Mouse (Mus musculus): ENCODE data around the gene Fus. TPM values are rescaled to one million over a fixed set of nuclear protein-coding genes. Genes with fewer than 3 reads are reported as not detected.

Fus gene
- total RNA-seq, 1 experiment from 2014 or later = 275 TPM

Other genes with a start within 250 kb of the Fus start
- gene Ctf2, start 235.3 kb upstream of the Fus start, total RNA-seq (2021) = not detected in 2 replicates
- gene Fbxl19, start 222.9 kb upstream of the Fus start, total RNA-seq (2021) = 12.8 and 14.5 TPM in 2 replicates
- gene Orai3, start 197.6 kb upstream of the Fus start, total RNA-seq (2021) = 28.1 and 28.3 TPM in 2 replicates
- gene Setd1a, start 190.8 kb upstream of the Fus start, total RNA-seq (2021) = 37.7 and 46.2 TPM in 2 replicates
- 0.38 and 0.44 TPM in 2 replicates for gene Gm49388, start 181.8 kb upstream of the Fus start, total RNA-seq (2021)
- gene Hsd3b7, start 166.9 kb upstream of the Fus start, total RNA-seq (2021) = 38.0 and 69.3 TPM in 2 replicates
- gene Stx4a, start 143.2 kb upstream of the Fus start, total RNA-seq (2021) = 84.5 and 85.0 TPM in 2 replicates
- gene Stx1b, start 142.9 kb upstream of the Fus start, total RNA-seq (2021) = 7.8 and 9.9 TPM in 2 replicates
- 32.1 and 36.7 TPM in 2 replicates for gene Zfp646, start 91.2 kb upstream of the Fus start, total RNA-seq (2021)
- 8.3 and 12.0 TPM in 2 replicates for gene Zfp668, start 90.6 kb upstream of the Fus start, total RNA-seq (2021)
- 0.70 and 0.94 TPM in 2 replicates for gene Prss53, start 76.5 kb upstream of the Fus start, total RNA-seq (2021)
- gene Gm21974, start 72.0 kb upstream of the Fus start, total RNA-seq (2021) = not detected in 2 replicates
- 60.7 and 92.8 TPM in 2 replicates for gene Vkorc1, start 71.8 kb upstream of the Fus start, total RNA-seq (2021)
- gene Bckdk, start 63.4 kb upstream of the Fus start, total RNA-seq (2021) = 130 and 135 TPM in 2 replicates
- gene Kat8, start 54.9 kb upstream of the Fus start, total RNA-seq (2021) = 24.0 and 25.5 TPM in 2 replicates
- 0.22 and 0.30 TPM in 2 replicates for gene Prss8, start 37.4 kb upstream of the Fus start, total RNA-seq (2021)
- gene Prss36, start 20.7 kb upstream of the Fus start, total RNA-seq (2021) = 12.5 and 13.1 TPM in 2 replicates
- 3.4 and 10.1 TPM in 2 replicates for gene Pycard, start 26.4 kb downstream of the Fus start, total RNA-seq (2021)
- not detected in 2 replicates for gene Trim72, start 36.5 kb downstream of the Fus start, total RNA-seq (2021)
- gene Itgam, start 95.2 kb downstream of the Fus start, total RNA-seq (2021) = 4.2 and 6.4 TPM in 2 replicates
- not detected in 2 replicates for gene Gm49368, start 95.2 kb downstream of the Fus start, total RNA-seq (2021)
- 0.41 and 2.1 TPM in 2 replicates for gene Itgax, start 162.1 kb downstream of the Fus start, total RNA-seq (2021)
- gene Itgad, start 186.9 kb downstream of the Fus start, total RNA-seq (2021) = 0.45 and 0.93 TPM in 2 replicates
- not detected in 2 replicates for gene Cox6a2, start 238.9 kb downstream of the Fus start, total RNA-seq (2021)

Data from adrenal gland, postnatal 14 days (tissue).